Mouse (Mus musculus): Measurements from ENCODE around the gene Itprid2.

DNA sequence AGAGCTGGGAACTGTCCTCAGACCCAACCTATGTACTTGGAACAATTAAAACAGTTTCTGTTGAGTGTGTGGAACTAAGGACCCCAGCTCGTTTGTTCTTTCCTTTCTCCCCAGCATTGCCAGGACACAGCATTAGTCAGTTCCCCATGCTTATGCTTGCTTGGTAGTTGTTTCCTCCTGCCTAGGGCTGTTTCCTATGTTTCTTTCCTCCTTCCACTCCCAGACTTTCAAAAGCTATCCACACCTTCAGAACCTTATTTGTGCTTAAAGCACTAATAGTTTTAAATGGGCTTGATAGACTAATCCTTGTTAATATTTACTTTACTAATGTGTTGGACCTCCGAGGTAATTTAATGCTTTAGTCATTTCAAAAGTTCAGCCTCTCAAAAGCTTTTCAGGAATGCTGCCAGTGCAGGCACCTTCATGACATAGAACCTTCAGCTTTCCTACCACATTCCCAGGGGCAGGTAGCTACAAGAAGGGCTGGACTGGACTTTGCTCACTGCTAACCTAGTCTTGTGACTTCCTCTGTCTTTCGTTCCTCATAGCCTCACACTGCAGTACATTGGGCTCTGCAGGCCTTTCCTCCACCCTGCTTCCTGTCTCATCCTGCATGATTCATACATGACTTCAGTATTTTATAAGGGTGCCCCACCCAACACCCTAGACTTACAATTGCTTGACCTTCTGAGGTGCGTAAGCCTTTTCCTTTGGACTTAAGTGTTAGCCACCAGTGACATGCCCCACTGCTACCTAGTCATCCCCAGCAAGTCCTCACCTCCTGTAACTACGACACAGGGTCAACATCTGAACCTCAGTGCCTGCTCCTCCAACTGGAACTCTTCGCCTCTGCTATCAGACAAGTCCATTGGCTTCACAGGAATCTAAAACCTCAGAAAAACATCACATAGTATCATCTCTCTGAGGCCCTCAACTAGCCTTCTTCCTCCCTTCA is 16.3 kb upstream of the Itprid2 start:
- TF ChIP-seq CTCF (IDR thresholded peaks at IDR 0.05) (no peak), EP300 (IDR thresholded peaks at IDR 0.05) (no peak)

Measured in lung, postnatal 0 days (tissue).